Mouse (Mus musculus) hindbrain, embryonic 15.5 days (tissue): ENCODE data around the gene Ccdc149. TPM values are rescaled to one million over a fixed set of nuclear protein-coding genes. Genes with fewer than 3 reads are reported as not detected.

ENCODE experiments used
- ATAC-seq: fragments of 200-750 bp; cut with Nextera tagmentation; 2 replicates; pipeline ENCODE4 v1.8.0; 2017; ENCODE audit warnings: low read depth, moderate number of reproducible peaks, moderate TSS enrichment; ENCODE audit not compliant: low FRiP score
- H3K27ac ChIP-seq: fragments of 300-500 bp; sonication (generic); replicated peaks from 2 replicates; pipeline ENCODE4 v1.5.1; 2015; ENCODE audit warnings: mild to moderate bottlenecking, inconsistent platforms
- H3K27me3 ChIP-seq: fragments of 300-500 bp; sonication (generic); 2 replicates; pipeline ENCODE4 v1.6.1; 2015; ENCODE audit warnings: control low read depth, inconsistent platforms
- H3K36me3 ChIP-seq: fragments of 300-500 bp; sonication (generic); 2 replicates; pipeline ENCODE4 v1.6.1; 2015; ENCODE audit warnings: control low read depth, inconsistent platforms
- H3K4me1 ChIP-seq: fragments of 300-500 bp; sonication (generic); replicated peaks from 2 replicates; pipeline ENCODE4 v1.6.1; 2015; ENCODE audit warnings: control low read depth, inconsistent platforms
- H3K4me2 ChIP-seq: fragments of 300-500 bp; sonication (generic); 2 replicates; pipeline ENCODE4 v1.6.1; 2015; ENCODE audit warnings: moderate library complexity, mild to moderate bottlenecking, inconsistent platforms
- H3K4me3 ChIP-seq: fragments of 300-500 bp; sonication (generic); 2 replicates; pipeline ENCODE4 v1.5.1; 2015; ENCODE audit warnings: mild to moderate bottlenecking, inconsistent platforms
- H3K9ac ChIP-seq: fragments of 300-500 bp; sonication (generic); 2 replicates; pipeline ENCODE4 v1.6.1; 2015; ENCODE audit warnings: inconsistent platforms
- H3K9me3 ChIP-seq: fragments of 300-500 bp; sonication (generic); 2 replicates; pipeline ENCODE4 v1.6.1; 2016; ENCODE audit warnings: control low read depth, inconsistent platforms
- WGBS: fragments of 180-500 bp; shearing (Covaris S2); methylation state at CpG from one replicate; pipeline ENCODE4 v1.1.7; 2015; 5-methylcytosine and 5-hydroxymethylcytosine counted together
- polyA plus RNA-seq: library from polyadenylated mRNA; unstranded; fragments of >200 nt; fragmentation: Nextera tagmentation; extraction: Ambion mirVana; gene quantifications from 2 replicates; pipeline ENCODE4 v1.2.1, GENCODE M21; 2015

Gene Ccdc149
- polyA plus RNA-seq, result 13.2 and 14.3 TPM in 2 replicates

GRCm38 (mm10) chr5:52470991-52471801, at the start of gene Ccdc149:
Ccdc149 (minus strand) TSS chr5:52471521.
- ATAC-seq, result peak; percentile 97
- no peaks in the 10 kb centered on the region for H3K27me3 ChIP-seq
- peak within 1 kb of the TSS; percentile 90 for H3K27ac ChIP-seq
- H3K4me2 ChIP-seq, result peak within 1 kb of the TSS; percentile 94
- H3K9me3 ChIP-seq, result no peaks in the 10 kb centered on the region
- H3K4me1 ChIP-seq, result peaks cover 19% of the 10 kb centered on the region
- H3K36me3 ChIP-seq, result no peaks in the 10 kb centered on the region
- 1% methylated on average over 58 of the region's 65 CpGs for WGBS
- peak within 1 kb of the TSS; percentile 87 for H3K9ac ChIP-seq
- peak within 1 kb of the TSS; percentile 75 for H3K4me3 ChIP-seq

GRCm38 (mm10) chr5:52519921-52520320, 48.6 kb upstream of the Ccdc149 start:
- H3K9ac ChIP-seq, result no peak overlapping the region
- no peak overlapping the region for H3K4me3 ChIP-seq
- no peaks in the 10 kb centered on the region for H3K27me3 ChIP-seq
- H3K4me1 ChIP-seq, result peaks cover 6% of the 10 kb centered on the region
- no peak overlapping the region for H3K27ac ChIP-seq
- H3K36me3 ChIP-seq, result no peaks in the 10 kb centered on the region
- H3K9me3 ChIP-seq, result no peaks in the 10 kb centered on the region
- no peak for ATAC-seq
- H3K4me2 ChIP-seq, result no peak overlapping the region
- WGBS, result 77% methylated on average over 2 of the region's 2 CpGs

- Histone ChIP-seq H3K4me3 (peak overlapping the region; percentile 34), H3K4me1 (peaks cover 6% of the 10 kb centered on the region), H3K36me3 (no peaks in the 10 kb centered on the region), H3K9ac (peak overlapping the region; percentile 30), H3K4me2 (peak overlapping the region; percentile 57), H3K27me3 (no peaks in the 10 kb centered on the region), H3K9me3 (no peaks in the 10 kb centered on the region), H3K27ac (0 out of 2 replicates have a peak overlapping the region, but pooled peaks have one; percentile 46)
- peak; percentile 84 for ATAC-seq
- WGBS, result 11% methylated on average over 21 of the region's 21 CpGs
Observed at GRCm38 (mm10) chr5:52516072-52516476, 44.8 kb upstream of the Ccdc149 start.

GRCm38 (mm10) chr5:52515246-52516021, 44.1 kb upstream of the Ccdc149 start:
- H3K27me3 ChIP-seq, result no peaks in the 10 kb centered on the region
- H3K4me1 ChIP-seq, result peaks cover 6% of the 10 kb centered on the region
- H3K4me3 ChIP-seq, result peak overlapping the region; percentile 34
- H3K9me3 ChIP-seq, result no peaks in the 10 kb centered on the region
- peak overlapping the region; percentile 30 for H3K9ac ChIP-seq
- H3K4me2 ChIP-seq, result peak overlapping the region; percentile 57
- no peak overlapping the region for H3K27ac ChIP-seq
- no peaks in the 10 kb centered on the region for H3K36me3 ChIP-seq
- ATAC-seq, result peak; percentile 61
- WGBS, result 22% methylated on average over 22 of the region's 22 CpGs

GRCm38 (mm10) chr5:52511089-52511488, 39.8 kb upstream of the Ccdc149 start:
- Histone ChIP-seq H3K27ac (no peak overlapping the region), H3K36me3 (no peaks in the 10 kb centered on the region), H3K9ac (no peak overlapping the region), H3K4me2 (no peak overlapping the region), H3K4me1 (peaks cover 3% of the 10 kb centered on the region), H3K27me3 (no peaks in the 10 kb centered on the region), H3K9me3 (no peaks in the 10 kb centered on the region), H3K4me3 (no peak overlapping the region)
- WGBS, result 70% methylated on average over 3 of the region's 3 CpGs
- no peak for ATAC-seq

- Histone ChIP-seq H3K27ac (no peak overlapping the region), H3K9ac (no peak overlapping the region), H3K4me1 (no peaks in the 10 kb centered on the region), H3K27me3 (no peaks in the 10 kb centered on the region), H3K36me3 (no peaks in the 10 kb centered on the region), H3K4me2 (no peak overlapping the region), H3K4me3 (no peak overlapping the region), H3K9me3 (no peaks in the 10 kb centered on the region)
- WGBS, result 88% methylated on average over 6 of the region's 6 CpGs
- no peak for ATAC-seq
Observed at GRCm38 (mm10) chr5:52509416-52509815, 38.1 kb upstream of the Ccdc149 start.

GRCm38 (mm10) chr5:52504666-52505065, 33.3 kb upstream of the Ccdc149 start:
- Histone ChIP-seq H3K36me3 (no peaks in the 10 kb centered on the region), H3K9me3 (no peaks in the 10 kb centered on the region), H3K4me3 (no peak overlapping the region), H3K9ac (no peak overlapping the region), H3K4me2 (no peak overlapping the region), H3K4me1 (no peaks in the 10 kb centered on the region), H3K27me3 (no peaks in the 10 kb centered on the region), H3K27ac (no peak overlapping the region)
- no peak for ATAC-seq
- WGBS, result 86% methylated on average over 13 of the region's 13 CpGs

GRCm38 (mm10) chr5:52504148-52504547, 32.8 kb upstream of the Ccdc149 start:
- no peaks in the 10 kb centered on the region for H3K4me1 ChIP-seq
- H3K4me2 ChIP-seq, result no peak overlapping the region
- no peaks in the 10 kb centered on the region for H3K36me3 ChIP-seq
- H3K9me3 ChIP-seq, result no peaks in the 10 kb centered on the region
- no peak overlapping the region for H3K9ac ChIP-seq
- no peak overlapping the region for H3K4me3 ChIP-seq
- H3K27me3 ChIP-seq, result no peaks in the 10 kb centered on the region
- WGBS, result 87% methylated on average over 11 of the region's 11 CpGs
- no peak overlapping the region for H3K27ac ChIP-seq
- ATAC-seq, result no peak

- H3K27ac ChIP-seq, result no peak overlapping the region
- no peaks in the 10 kb centered on the region for H3K27me3 ChIP-seq
- H3K4me1 ChIP-seq, result peaks cover 9% of the 10 kb centered on the region; the same call in 1 of the 2 replicates
- H3K4me2 ChIP-seq, result no peak overlapping the region
- WGBS, result 53% methylated on average over 12 of the region's 14 CpGs
- ATAC-seq, result no peak
- H3K36me3 ChIP-seq, result no peaks in the 10 kb centered on the region
- no peak overlapping the region for H3K9ac ChIP-seq
- H3K9me3 ChIP-seq, result no peaks in the 10 kb centered on the region
- H3K4me3 ChIP-seq, result no peak overlapping the region
Observed at GRCm38 (mm10) chr5:52495671-52496070, 24.4 kb upstream of the Ccdc149 start.

GRCm38 (mm10) chr5:52491496-52491895, 20.2 kb upstream of the Ccdc149 start:
- no peak overlapping the region for H3K27ac ChIP-seq
- H3K4me3 ChIP-seq, result no peak overlapping the region
- H3K27me3 ChIP-seq, result no peaks in the 10 kb centered on the region
- no peak overlapping the region for H3K9ac ChIP-seq
- H3K4me2 ChIP-seq, result no peak overlapping the region
- H3K36me3 ChIP-seq, result no peaks in the 10 kb centered on the region
- no peak for ATAC-seq
- no peaks in the 10 kb centered on the region for H3K9me3 ChIP-seq
- WGBS, result 82% methylated on average over 6 of the region's 6 CpGs
- peaks cover 9% of the 10 kb centered on the region; the same call in 1 of the 2 replicates for H3K4me1 ChIP-seq

GRCm38 (mm10) chr5:52487559-52488430, 16.5 kb upstream of the Ccdc149 start:
- no peaks in the 10 kb centered on the region for H3K27me3 ChIP-seq
- no peak overlapping the region for H3K9ac ChIP-seq
- H3K36me3 ChIP-seq, result no peaks in the 10 kb centered on the region
- no peak overlapping the region for H3K4me3 ChIP-seq
- no peaks in the 10 kb centered on the region for H3K9me3 ChIP-seq
- H3K4me1 ChIP-seq, result no peaks in the 10 kb centered on the region
- 80% methylated on average over 13 of the region's 13 CpGs for WGBS
- no peak overlapping the region for H3K4me2 ChIP-seq
- no peak for ATAC-seq
- no peak overlapping the region for H3K27ac ChIP-seq
